Comparison of ENCODE assay signal across 14 mouse cellular contexts in genomic region chr6:143535265-143535664, GRCm38 (mm10).
DNase-seq lines count a peak whose midpoint lies in the region; ATAC-seq lines count a peak whose summit lies in the region.
"Had no signal": no experiment of that assay in that cellular context is flagged by ENCODE, and none has a peak within 500 bp of the region (broad histone marks: within the 10 kb centered on the region; RNA-seq: fewer than 3 reads in every experiment).

No protein-coding gene starts in this region.

- intact Hi-C loops in left cerebral cortex, postnatal 36 days (cut with DNase I) = no loop called here

- no peak for DNase-seq in frontal cortex, postnatal 14 days (ENCODE audit: low spot score in 2 of 2)
- DNase-seq in right cerebral cortex, adult 18-20 months = peak; percentile 57
- no peak for DNase-seq in right cerebral cortex, postnatal 4 days
- peak; percentile 18 to 41 for DNase-seq in left cerebral cortex, postnatal 36 days (ENCODE audit: low spot score in 2 of 2)
- DNase-seq in cerebellum, postnatal 14 days = no peak
- no peak for DNase-seq in embryo, embryonic 10 days (ENCODE audit: low spot score)
- DNase-seq in cerebellum, adult 11 months = no peak
- DNase-seq: cerebellum, postnatal 10 days; gastrocnemius, postnatal 25 days; liver had no signal

- ATAC-seq in frontal cortex, adult (ENCODE audit: low TSS enrichment) = peak; percentile 66
- ATAC-seq: forebrain, embryonic 13.5 days; hindbrain, embryonic 16.5 days; midbrain, embryonic 13.5 days had no signal

Comparison
In these comparisons a context has a peak if more than half of its experiments do, and no peak if none do; other contexts are left out.
1. DNase-seq: peak in right cerebral cortex, adult 18-20 months (single experiment) and left cerebral cortex, postnatal 36 days (2 of 2); none in frontal cortex, postnatal 14 days (0 of 2), right cerebral cortex, postnatal 4 days (single experiment), cerebellum, postnatal 14 days (0 of 2), embryo, embryonic 10 days (single experiment) and cerebellum, adult 11 months (single experiment).